Mouse (Mus musculus): ENCODE measurements around the gene Ptger1. TPM values are rescaled to one million over a fixed set of nuclear protein-coding genes. Genes with fewer than 3 reads are reported as not detected.

Gene Ptger1
- total RNA-seq, 2 experiments from 2014 or later: 0.95 to 2.2 TPM

DNA sequence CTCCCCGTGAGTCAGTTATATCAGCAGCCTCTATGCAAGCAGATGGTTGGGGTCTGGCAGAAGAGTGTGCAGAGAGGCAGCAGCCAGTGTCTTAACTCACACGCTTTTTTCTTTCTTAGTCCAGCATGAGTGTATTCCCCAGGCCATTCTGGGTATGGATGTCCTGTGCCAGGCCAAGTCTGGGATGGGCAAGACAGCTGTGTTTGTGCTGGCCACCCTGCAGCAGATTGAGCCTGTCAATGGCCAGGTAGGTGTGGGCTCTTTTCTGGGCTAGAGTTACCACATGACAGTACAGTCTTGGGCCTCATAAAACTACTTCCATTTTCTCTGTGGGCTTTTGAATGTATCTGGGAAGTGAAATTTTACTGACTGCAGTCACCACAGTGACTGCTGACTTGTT lies 53.2 kb downstream of the Ptger1 start:
- no peak overlapping the region for H3K27ac ChIP-seq
- no peak for DNase-seq (ENCODE audit: extremely low spot score in 1 of 2, low spot score in 2 of 2)
- H3K4me3 ChIP-seq: no peak overlapping the region
- no peak for TF ChIP-seq CTCF (IDR thresholded peaks at IDR 0.05)
- intact Hi-C loops (cut with DNase I): loop anchor here (5.0 kb wide), 1 partner anchor 57 kb away; no protein-coding TSS in a partner anchor

DNA sequence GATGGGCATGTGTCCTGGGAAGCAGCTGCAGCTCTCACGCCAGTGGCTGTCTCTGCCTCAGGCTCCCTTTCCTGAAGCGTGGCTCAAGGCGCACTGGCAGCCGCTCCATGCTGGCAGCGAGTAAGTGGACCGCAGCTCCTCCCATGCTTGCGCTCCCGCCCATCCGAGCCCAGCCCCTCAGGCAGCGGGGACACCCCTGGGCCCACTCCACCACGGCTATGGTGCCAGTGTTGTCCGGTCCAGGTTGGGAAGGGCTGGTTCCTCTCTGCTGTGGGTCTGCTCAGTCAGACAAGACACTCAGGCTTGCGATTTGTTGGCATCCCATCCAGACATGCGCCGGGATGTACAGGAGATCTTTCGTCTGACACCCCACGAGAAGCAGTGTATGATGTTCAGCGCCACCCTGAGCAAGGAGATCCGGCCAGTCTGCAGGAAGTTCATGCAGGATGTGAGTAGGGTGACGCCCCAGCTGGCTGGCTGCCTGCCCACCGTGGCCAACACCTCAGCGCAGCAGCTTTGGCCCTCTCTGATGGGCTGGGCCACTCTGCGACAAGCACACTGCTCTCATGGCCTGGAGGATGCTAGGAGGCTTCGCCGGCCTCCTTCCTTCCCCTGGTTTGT lies 55.0 kb downstream of the Ptger1 start:
- Histone ChIP-seq H3K27ac (no peak overlapping the region), H3K4me3 (no peak overlapping the region)
- TF ChIP-seq CTCF (IDR thresholded peaks at IDR 0.05): no peak
- no peak for DNase-seq (ENCODE audit: extremely low spot score in 1 of 2, low spot score in 2 of 2)
- intact Hi-C loops (cut with DNase I): loop anchor here (5.0 kb wide), 1 partner anchor 59 kb away; no protein-coding TSS in a partner anchor

Other genes with a start within 250 kb of the Ptger1 start
- gene Scoc, start 208.3 kb upstream of the Ptger1 start, total RNA-seq (2021): 100 to 1,000 TPM; 210 to 211 TPM
- gene Olfr370, start 130.9 kb upstream of the Ptger1 start, total RNA-seq (2021): not detected
- gene Ndufb7, start 100.0 kb upstream of the Ptger1 start, total RNA-seq (2021): 100 to 1,000 TPM; 144 to 147 TPM
- gene Tecr, start 58.7 kb upstream of the Ptger1 start, total RNA-seq (2021): 100 to 1,000 TPM; 572 to 605 TPM
- 10 to 100 TPM; 50.1 to 71.0 TPM for gene Dnajb1, start 58.5 kb upstream of the Ptger1 start, total RNA-seq (2021)
- gene Gipc1, start 14.0 kb upstream of the Ptger1 start, total RNA-seq (2021): 10 to 100 TPM; 84.6 to 88.2 TPM
- gene Pkn1, start 32.5 kb downstream of the Ptger1 start, total RNA-seq (2021): 10 to 100 TPM; 60.9 to 65.6 TPM
- gene Ddx39, start 48.5 kb downstream of the Ptger1 start, total RNA-seq (2021): 10 to 100 TPM; 19.9 to 20.2 TPM
- 10 to 100 TPM in 1 of 2 experiments, 1 to 10 TPM in 1; 8.9 to 11.5 TPM for gene Adgre5, start 74.6 kb downstream of the Ptger1 start, total RNA-seq (2021)
- 100 to 1,000 TPM; 397 to 418 TPM for gene Adgrl1, start 233.4 kb downstream of the Ptger1 start, total RNA-seq (2021)

Data from left cerebral cortex, adult 2 months (tissue).